Mouse (Mus musculus) kidney, postnatal 4 days (tissue): ENCODE data around the gene Gm49380.

Source experiments
- DNase-seq, 2 experiments: peaks; one replicate each; pipeline ENCODE4 v3.0.0; 2021; ENCODE audit warnings: mixed read lengths in 2 of 2

Gm49380 gene

DNA sequence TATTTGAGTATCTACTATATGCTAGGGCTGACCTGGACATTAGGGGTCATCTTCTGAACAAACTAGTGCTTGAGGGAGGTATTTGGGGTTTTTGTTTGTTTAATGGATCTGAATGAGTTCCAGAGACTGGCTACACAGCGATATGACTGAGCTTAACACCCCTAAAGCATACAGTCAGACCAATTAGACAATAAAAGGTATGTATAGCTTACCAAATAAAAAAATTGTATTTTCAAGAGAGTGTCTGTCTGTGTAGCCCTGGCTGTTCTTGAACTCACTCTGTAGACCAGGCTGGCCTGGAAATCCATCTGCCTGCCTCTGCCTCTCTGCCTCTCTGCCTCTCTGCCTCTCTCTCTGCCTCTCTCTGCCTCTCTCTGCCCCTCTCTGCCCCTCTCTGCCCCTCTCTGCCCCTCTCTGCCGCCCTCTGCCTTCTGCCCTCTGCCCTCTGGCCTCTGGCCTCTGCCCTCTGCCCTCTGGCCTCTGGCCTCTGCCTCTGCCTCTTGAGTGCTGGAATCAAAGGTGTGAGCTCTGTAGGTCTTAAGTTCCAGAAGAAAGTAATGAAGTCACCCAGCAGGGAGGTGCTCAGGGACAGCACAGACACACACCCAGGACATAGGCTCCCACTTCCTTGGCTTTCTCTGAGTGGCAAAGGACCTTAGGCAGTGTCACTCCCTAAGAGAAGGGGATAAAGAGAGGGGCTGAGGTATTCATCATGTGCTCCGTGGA is 68.0 kb downstream of the Gm49380 start:
- DNase-seq, result no peak

DNA sequence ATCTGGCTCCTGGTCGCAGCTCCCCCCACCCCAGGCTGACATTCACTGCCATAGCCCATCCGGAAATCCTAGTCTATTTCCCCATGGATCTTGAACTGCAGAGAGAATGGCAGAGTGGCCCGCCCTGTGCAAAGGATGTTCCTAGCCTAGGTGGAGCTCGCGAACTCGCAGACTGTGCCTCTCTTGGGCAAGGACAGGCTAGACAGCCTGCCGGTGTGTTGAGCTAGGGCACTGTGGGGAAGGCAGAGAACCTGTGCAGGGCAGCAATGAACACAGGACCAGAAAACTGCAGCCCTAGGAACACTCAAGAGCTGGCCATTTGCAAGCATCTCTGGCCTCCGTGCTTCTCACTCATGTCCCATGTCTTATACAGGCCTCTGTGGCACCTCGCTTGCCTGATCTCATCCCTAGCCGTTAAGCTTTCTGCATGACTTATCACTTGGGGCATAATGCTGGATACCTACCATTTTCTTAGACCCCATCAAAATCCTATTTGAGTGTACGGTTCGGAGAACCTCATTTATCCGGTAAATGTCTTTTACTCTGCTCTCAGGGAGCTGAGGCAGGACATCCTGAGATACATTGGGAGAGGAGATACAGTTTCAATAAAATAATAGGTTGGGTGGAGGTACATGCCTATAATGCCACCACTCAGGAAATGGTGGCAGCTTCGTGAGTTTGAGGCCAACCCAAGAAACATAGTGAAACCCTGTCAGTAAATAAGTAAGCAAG is 68.7 kb downstream of the Gm49380 start:
- no peak for DNase-seq

DNA sequence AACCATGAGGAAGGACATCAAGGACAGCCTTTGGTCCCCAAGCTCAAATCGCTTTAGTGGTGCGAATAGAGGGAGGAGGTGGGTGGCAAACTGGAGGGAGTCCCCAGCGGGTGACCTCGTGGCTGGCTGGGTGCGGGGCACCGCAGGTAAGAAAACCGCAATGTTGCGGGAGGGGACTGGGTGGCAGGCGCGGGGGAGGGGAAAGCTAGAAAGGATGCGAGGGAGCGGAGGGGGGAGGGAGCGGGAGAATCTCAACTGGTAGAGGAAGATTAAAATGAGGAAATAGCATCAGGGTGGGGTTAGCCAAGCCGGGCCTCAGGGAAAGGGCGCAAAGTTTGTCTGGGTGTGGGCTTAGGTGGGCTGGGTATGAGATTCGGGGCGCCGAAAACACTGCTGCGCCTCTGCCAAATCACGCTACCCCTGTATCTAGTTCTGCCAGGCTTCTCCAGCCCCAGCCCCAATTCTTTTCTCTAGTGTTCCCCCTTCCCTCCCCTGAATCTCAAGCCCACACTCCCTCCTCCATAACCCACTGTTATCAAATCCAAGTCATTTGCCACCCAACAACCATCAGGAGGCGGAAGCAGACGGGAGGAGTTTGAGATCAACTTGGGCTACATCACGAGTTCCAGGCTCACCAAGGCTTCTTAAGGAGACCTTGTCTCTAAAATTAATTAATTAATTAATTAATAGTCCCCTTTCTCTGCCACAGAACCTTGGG is 69.4 kb downstream of the Gm49380 start:
- DNase-seq, result peak; percentile 30 to 32

GRCm38 (mm10) chr9:44042836-44043707 is 70.2 kb downstream of the Gm49380 start, which contains the start of gene Thy1:
Gene Thy1 (plus strand): TSS chr9:44043384.
- DNase-seq, result peak; percentile 53 to 69

- DNase-seq, result no peak
Observed at GRCm38 (mm10) chr9:44042396-44042680, 71.0 kb downstream of the Gm49380 start.

DNA sequence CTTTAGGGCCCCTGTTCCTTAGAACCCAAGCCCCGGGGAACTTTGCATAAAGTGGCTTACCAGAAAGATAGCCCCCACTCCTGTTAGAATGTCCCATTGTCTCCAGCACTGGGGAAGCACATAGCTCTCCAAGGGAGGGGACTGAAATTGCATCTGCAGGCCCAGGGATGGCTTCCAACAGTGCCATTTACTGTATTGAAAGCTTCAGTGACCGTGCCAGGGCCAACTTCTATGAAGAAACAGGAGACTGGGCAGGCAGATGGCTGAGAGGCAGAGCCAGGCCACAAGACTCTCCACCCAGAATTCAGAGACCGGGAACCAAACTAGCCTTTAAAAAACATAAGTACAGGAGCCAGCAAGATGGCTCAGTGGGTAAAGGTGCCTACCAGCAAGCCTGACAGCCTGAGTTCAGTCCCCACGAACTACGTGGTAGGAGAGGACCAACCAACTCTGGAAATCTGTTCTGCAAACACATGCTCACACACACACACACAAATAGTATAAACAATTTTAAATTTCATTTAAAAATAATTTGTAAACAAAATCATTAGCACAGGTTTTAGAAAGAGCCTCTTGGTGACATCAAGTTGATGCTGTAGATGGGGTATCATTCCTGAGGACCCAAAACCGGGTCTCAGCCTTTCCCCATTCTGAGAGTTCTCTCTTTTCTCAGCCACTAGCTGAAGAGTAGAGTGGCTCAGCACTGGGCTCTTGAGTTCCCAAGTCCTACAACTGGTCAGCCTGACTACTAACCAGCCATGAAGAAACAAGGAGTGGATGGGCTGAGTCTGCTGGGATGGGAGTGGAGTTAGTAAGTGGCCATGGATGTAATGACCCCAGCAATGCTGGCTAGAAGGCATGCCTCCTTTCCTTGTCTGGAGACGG is 71.5 kb downstream of the Gm49380 start:
- no peak for DNase-seq

DNA sequence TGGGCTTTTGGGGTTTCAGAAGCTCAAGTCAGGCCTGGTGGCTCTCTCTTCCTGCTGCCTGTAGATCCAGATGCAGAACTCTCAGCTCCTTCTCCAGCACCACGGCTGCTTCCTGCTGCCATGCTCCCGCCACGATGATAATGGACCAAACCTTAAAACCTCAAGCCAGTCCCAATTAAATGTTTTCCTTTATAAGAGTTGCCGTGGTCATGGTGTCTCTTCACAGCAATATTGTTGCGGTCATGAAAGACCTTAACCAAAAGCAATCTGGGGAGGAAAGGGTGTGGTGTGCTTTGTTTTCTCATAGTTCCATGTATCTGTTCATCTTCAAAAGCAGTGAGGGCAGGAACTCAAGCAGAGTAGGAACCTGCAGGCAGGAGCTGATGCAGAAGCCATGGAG is 76.2 kb downstream of the Gm49380 start:
- DNase-seq, result no peak

DNA sequence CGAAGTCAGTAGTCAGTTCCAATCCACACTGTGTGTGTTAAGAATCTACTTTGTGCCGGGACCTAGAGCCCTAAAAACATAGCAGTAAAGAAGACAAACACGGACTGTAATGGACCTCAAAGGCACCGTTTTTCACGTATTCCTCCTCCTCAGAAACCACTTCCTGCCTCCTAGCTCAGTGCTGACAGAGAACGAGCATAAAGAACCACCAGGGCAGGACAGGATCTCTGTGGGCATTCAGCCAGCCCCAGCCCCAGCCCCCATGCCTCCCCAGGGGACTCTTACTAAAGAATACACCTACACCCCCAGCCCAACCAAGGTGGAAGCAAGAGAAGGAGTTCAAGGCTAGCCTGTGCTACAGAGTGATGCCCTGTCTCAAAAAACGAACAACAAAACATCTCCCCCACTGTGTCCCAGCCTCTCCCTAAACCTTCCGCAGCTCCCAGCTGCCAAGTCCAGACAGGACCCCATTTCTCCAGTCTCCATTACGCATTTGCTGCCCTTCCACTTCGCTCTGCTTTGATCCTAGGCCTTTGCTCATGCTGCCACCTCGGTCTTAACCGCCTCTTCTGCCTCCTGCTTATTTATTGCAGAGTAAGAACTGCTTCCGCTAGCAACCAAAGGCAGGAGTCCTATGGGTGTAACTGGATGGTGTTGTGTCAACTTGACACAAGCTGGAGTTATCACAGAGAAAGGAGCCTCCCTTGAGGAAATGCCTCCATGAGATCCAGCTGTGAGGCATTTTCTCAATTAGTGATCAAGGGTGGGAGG is 79.2 kb downstream of the Gm49380 start:
- DNase-seq, result no peak

DNA sequence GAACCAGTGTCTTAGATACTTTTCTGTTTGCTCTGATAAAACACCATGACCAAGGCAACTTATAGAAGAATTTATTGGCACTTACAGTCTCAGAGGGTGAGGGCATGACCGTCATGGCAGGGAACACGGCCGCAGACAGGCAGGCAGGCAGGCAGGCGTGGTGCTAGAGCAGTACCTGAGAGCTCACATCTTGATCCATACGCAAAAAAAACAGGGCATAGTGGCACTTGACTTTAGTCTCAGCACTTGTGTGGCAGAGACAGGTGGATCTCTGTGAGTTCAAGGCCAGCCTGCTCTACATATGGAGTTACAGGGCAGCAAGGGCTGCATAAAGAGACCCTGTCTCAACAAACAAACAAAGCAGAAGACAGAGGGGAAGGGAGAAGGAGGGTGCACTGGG is 80.0 kb downstream of the Gm49380 start:
- no peak for DNase-seq

- no peak for DNase-seq
Observed at GRCm38 (mm10) chr9:44031946-44032345, 81.4 kb downstream of the Gm49380 start.

GRCm38 (mm10) chr9:44031079-44031478 is 82.2 kb downstream of the Gm49380 start:
- DNase-seq, result no peak

- DNase-seq, result no peak
Observed at GRCm38 (mm10) chr9:44030646-44031045, 82.7 kb downstream of the Gm49380 start.

DNA sequence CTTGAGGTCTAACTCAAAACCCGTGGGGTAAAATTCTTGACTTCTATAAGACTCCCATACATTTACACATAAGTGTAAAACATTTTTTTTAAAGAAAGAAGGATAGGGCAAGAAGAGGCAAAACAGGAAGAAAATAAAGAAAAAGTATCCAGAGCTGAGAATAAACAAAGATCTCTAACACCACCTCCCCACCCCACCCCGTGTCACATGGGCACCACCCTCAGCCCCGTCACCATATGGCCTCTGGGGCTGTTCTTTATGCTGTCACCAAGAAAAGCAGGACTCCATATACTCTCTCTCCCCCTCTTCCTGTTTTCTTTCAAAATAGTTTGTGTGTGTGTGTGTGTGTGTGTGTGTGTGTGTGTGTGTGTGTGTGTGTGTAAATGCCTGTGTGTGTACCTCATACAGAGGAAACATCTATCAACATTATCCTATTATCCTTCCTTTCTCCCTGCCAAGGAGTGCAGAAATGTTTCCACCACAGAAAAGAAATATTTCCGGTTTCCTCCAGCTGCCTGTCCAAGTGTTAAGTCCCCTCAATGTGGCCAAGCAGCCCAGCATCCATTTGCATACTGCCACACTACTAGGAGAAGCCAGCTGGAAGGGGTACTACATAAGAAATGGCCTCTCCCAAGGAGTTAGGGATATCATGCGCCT is 83.6 kb downstream of the Gm49380 start:
- peak; percentile 20 to 34 for DNase-seq

DNA sequence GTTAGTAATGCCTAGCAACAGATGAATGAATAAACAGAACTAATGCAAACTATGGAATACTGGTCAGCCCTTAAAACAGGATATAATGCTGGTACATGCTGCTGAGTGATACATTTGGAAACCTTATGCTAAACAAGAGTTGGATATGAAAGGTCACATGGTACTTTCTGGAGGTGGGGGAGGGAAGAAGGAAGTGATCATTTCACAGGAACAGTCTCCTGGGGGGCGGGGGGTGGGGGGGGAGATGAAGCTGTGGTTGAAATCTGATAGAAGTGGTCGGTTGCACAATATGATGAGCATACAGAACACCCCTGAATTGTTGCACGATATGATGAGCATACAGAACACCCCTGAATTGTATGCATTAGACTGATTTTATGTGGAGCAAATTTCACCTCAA is 89.2 kb downstream of the Gm49380 start:
- DNase-seq, result no peak

DNA sequence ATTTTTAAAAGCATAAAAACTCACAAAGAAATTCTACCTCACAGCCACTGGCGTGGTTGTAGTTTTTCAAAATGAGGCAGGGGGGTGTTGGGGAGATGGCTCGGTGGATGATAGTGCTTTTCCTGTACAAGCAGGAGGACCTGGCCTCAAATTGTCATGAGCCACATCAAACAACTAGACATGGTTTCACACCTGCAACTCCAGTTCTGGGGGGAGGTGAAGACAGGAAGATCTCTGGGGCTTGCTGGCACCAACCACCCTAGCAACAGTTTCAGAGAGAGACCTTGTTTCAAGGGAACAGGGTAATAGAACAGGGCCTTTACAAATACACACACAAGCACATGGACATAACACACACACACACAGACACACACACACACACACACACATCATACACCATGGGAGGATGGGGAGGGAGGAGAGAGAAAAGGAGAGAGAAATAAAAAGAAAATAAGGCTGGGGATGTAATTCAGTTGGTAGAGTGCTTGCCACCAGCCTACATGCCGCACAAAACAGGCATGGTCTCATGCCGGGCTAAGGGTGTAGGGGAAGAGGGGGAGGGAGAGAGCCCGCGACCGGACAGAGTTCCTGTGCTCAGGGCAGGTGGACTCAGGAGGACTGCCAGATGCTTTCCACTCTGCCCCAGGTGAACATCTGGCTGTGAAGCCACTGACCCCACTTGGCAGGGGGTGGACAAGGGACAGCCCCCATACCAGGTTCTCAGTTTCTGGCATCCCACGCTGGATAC is 91.0 kb downstream of the Gm49380 start:
- DNase-seq, result no peak

DNA sequence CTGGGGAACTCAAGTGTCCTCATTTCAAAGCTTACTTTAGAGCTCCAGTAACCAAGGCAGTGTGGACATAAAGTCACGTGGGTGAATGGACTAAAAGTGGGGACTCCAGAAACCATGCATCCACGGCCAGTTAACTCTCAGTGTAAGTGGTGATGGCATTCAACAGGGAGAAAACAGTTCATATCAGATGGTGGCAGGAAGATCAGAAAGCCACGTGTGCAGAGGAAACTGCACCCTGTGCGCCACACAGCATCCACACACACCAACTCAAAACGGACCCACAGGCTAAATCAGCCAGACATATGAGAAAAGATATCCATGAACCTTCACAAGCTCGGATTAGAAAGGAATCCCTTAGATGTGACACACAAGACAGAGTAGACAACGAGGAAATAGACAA is 93.3 kb downstream of the Gm49380 start:
- DNase-seq, result no peak

DNA sequence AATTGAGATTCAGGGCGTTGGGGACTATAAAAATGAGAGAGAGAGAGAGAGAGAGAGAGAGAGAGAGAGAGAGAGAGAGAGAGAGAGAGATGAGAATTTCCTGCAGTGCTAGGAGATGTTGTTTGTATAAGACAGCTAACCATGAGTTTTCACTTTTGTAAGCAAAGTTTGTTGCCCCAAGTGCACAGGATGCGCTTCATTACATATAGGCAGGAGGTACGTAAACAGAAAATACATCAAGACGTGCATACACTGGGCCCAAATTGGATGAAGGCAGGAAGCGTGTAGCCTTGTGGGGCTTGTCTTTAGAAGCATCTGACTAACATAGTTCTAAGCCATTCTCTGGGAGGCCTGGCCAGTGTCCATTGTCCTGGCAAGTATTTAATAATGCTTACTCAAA is 95.5 kb downstream of the Gm49380 start:
- DNase-seq, result no peak
